Mouse (Mus musculus) MEL (cell line): ENCODE measurements around the gene Gm4450.
"Not testable (repeated sequence)": the region's sequence is repeated elsewhere in the genome, so short reads cannot be mapped to it uniquely, and the experiment has no call there.

ENCODE experiments used
- CTCF ChIP-seq, 3 experiments: IDR thresholded peaks in 2 of 3; conservative IDR thresholded peaks in 1 of 3; 2 replicates each; pipeline ENCODE4 v1.5.1; 2011 to 2012; ENCODE audit warnings: low read length in 3 of 3, low read depth in 2 of 3, mild to moderate bottlenecking in 2 of 3, improper control_type of control experiment in 1 of 3, inconsistent platforms in 1 of 3, mixed read lengths in 1 of 3, moderate library complexity in 1 of 3; ENCODE audit not compliant: control insufficient read depth in 1 of 3, insufficient read depth in 1 of 3, poor library complexity in 1 of 3, severe bottlenecking in 1 of 3
- JUND ChIP-seq: IDR thresholded peaks from 2 replicates; pipeline ENCODE4 v1.6.1; 2011; ENCODE audit warnings: low read depth, mild to moderate bottlenecking, improper control_type of control experiment, low read length
- MAX ChIP-seq: IDR thresholded peaks from 2 replicates; pipeline ENCODE4 v1.6.1; 2011; ENCODE audit warnings: low read length, improper control_type of control experiment
- POLR2A ChIP-seq, 2 experiments: IDR thresholded peaks; 2 replicates each; pipeline ENCODE4 v1.6.1; 2011 to 2012; ENCODE audit warnings: low read length in 2 of 2, mild to moderate bottlenecking in 2 of 2, control low read depth in 1 of 2, improper control_type of control experiment in 1 of 2, low read depth in 1 of 2, moderate library complexity in 1 of 2; ENCODE audit not compliant: control insufficient read depth in 1 of 2, insufficient read depth in 1 of 2, poor library complexity in 1 of 2
- USF2 ChIP-seq, 2 experiments: IDR thresholded peaks; 2 replicates each; pipeline ENCODE4 v1.6.1; 2011 to 2012; ENCODE audit warnings: improper control_type of control experiment in 2 of 2, low read length in 2 of 2, borderline replicate concordance in 1 of 2, inconsistent platforms in 1 of 2, low read depth in 1 of 2, mild to moderate bottlenecking in 1 of 2; ENCODE audit not compliant: insufficient read depth in 1 of 2

DNA sequence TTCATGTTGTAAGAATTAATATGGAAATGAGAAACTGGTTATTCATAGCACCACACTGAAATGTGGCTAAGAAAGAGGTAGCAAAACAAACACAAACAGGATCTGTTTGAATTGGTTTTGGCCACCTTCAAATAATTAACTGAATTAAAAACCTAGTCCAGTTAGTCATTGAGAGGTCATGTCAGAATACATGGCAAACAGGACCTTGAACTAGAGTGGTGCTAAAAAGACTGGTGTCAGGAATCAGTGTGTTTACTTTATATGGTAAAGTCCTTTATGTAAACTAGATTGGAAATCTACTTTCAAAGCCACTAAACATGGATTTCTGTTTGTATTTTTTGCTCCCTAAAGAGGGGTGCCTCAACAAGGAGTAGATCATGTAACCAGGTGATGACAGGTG is 14.6 kb upstream of the Gm4450 start:
- TF ChIP-seq POLR2A (IDR thresholded peaks at IDR 0.05; ENCODE audit: control insufficient read depth in 1 of 2, insufficient read depth in 1 of 2, low read depth in 1 of 2, low read length in 2 of 2, poor library complexity in 1 of 2); CTCF (IDR thresholded peaks at IDR 0.05 in 2 of 3, conservative IDR thresholded peaks at IDR 0.05 in 1 of 3; ENCODE audit: control insufficient read depth in 1 of 3, insufficient read depth in 1 of 3, low read depth in 2 of 3, low read length in 3 of 3, poor library complexity in 1 of 3, severe bottlenecking in 1 of 3); USF2 (IDR thresholded peaks at IDR 0.05; ENCODE audit: borderline replicate concordance in 1 of 2, insufficient read depth in 1 of 2, low read depth in 1 of 2, low read length in 2 of 2); MAX; JUND: not testable (repeated sequence)
